Mouse (Mus musculus) liver, embryonic 11.5 days (tissue): ENCODE data around the gene Trpm6. TPM values are rescaled to one million over a fixed set of nuclear protein-coding genes. Genes with fewer than 3 reads are reported as not detected.
"Not testable (repeated sequence)": the region's sequence is repeated elsewhere in the genome, so short reads cannot be mapped to it uniquely, and the experiment has no call there.

Experiments used
- ATAC-seq: fragments of 200-750 bp; cut with Nextera tagmentation; replicated peaks from 2 replicates; pipeline ENCODE4 v1.8.0; 2017; ENCODE audit warnings: moderate number of reproducible peaks, mild to moderate bottlenecking, moderate TSS enrichment, moderate library complexity; ENCODE audit not compliant: low FRiP score
- DNase-seq: peaks from one replicate; pipeline ENCODE4 v3.0.0-alpha.2; 2017; ENCODE audit warnings: low spot score
- H3K27ac ChIP-seq: fragments of 300-500 bp; sonication (generic); 2 replicates; pipeline ENCODE4 v1.5.1; 2014; ENCODE audit warnings: mild to moderate bottlenecking, low read depth, low read length, control low read depth
- H3K27me3 ChIP-seq: fragments of 300-500 bp; sonication (generic); replicated peaks from 2 replicates; pipeline ENCODE4 v1.6.1; 2014; ENCODE audit warnings: low read length, mixed read lengths; ENCODE audit not compliant: control insufficient read depth, insufficient read depth
- H3K36me3 ChIP-seq: fragments of 300-500 bp; sonication (generic); 2 replicates; pipeline ENCODE4 v1.6.1; 2014; ENCODE audit warnings: mild to moderate bottlenecking, low read length, moderate library complexity, mixed read lengths; ENCODE audit not compliant: control insufficient read depth, insufficient read depth
- H3K4me1 ChIP-seq: fragments of 300-500 bp; sonication (generic); replicated peaks from 2 replicates; pipeline ENCODE4 v1.6.1; 2014; ENCODE audit warnings: low read length, mixed read lengths; ENCODE audit not compliant: control insufficient read depth, insufficient read depth
- H3K4me2 ChIP-seq: fragments of 300-500 bp; sonication (generic); 2 replicates; pipeline ENCODE4 v1.6.1; 2014; ENCODE audit warnings: mild to moderate bottlenecking, control low read depth, moderate library complexity
- H3K4me3 ChIP-seq: fragments of 300-500 bp; sonication (generic); 2 replicates; pipeline ENCODE4 v1.5.1; 2014; ENCODE audit warnings: low read depth, low read length, control low read depth
- H3K9ac ChIP-seq: fragments of 300-500 bp; sonication (generic); 2 replicates; pipeline ENCODE4 v1.6.1; 2014; ENCODE audit warnings: low read depth, low read length, control low read depth
- H3K9me3 ChIP-seq: fragments of 300-500 bp; sonication (generic); 2 replicates; pipeline ENCODE4 v1.6.1; 2016; ENCODE audit warnings: low read length, inconsistent platforms, mixed read lengths; ENCODE audit not compliant: control insufficient read depth
- WGBS: fragments of 180-500 bp; shearing (Covaris S2); extraction: QIAGEN DNeasy Blood & Tissue Kit; methylation state at CpG from one replicate; pipeline ENCODE4 v1.1.7; 2014; 5-methylcytosine and 5-hydroxymethylcytosine counted together
- polyA plus RNA-seq: library from polyadenylated mRNA; unstranded; fragments of >200 nt; fragmentation: Nextera tagmentation; extraction: Ambion mirVana; gene quantifications from 2 replicates; pipeline ENCODE4 v1.2.1, GENCODE M21; 2014

Trpm6 gene
- polyA plus RNA-seq: 0.15 TPM in 1 of 2 replicates, not detected in the other

DNA sequence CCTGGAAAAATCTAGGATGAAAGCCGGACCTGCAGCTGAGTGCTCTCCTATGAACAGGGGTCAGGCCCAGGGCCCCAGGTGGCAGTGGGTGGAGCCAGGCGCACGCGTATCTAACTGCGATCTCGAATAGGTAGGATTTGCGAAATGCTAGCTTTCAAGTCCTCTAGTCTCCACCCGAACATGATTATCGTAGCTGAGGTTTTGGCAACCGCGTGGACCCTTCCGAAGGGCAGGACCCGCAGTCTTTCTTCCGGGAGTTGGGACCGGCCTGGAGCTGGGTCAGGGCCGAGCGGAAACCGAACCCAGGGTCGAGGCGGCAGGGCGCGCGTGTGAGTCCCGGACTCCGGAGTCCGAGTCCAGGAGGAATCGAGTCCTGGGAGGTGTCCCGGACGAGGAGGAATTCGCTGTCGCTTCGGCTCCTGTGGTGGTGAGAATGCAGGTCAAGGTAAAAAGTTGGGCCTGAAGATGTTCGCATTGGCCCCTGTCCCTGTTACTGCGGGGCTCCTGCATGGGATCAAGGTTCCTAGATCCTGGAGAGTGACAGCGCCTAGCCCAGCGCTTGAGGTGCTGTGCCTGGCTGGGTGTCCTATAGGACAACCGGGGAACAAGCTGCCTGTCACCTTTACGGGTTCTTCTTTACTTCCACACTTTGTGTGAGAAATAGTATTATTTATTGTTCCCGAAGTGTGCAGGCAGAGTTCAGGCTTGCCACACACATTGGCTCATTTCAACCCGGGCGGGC is at the start of gene Trpm6:
Gene Trpm6 (plus strand): TSS at position 386 of the 742 bp plus-strand sequence.
- 6% methylated on average over 41 of the region's 41 CpGs for WGBS
- 0 out of 2 replicates have a peak, but pooled peaks cover 6% of the 10 kb centered on the region for H3K27me3 ChIP-seq
- H3K9me3 ChIP-seq: no peaks in the 10 kb centered on the region
- DNase-seq (peak; percentile 42), ATAC-seq (no peak)
- H3K9ac ChIP-seq: no peak within 1 kb of the TSS
- H3K4me2 ChIP-seq: peak within 1 kb of the TSS; percentile 75
- H3K27ac ChIP-seq: no peak within 1 kb of the TSS
- H3K36me3 ChIP-seq: no peaks in the 10 kb centered on the region
- H3K4me3 ChIP-seq: peak within 1 kb of the TSS; percentile 44
- no peaks in the 10 kb centered on the region; the same call in 1 of the 2 replicates for H3K4me1 ChIP-seq

DNA sequence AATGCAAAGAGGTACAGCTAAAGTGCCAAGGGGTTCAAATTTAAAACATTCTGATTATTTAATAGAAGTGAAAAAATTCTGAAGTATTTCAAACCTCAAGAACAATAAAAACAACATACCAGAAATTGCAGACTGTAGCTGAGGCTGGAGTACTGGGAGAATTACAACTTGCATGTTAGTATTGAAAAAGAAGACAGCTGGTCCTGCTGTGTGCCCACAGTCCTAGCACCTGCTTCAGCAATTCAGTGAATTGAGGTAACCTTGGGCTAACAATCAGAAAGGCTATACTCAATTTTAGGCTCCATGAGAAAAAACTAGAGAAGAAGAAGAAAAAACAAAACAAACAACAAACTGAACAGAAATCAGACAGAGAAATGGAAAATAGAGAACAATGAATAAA is 41.7 kb upstream of the Trpm6 start:
- no peak for DNase-seq
- ATAC-seq: no peak
- Histone ChIP-seq H3K9me3 (no peaks in the 10 kb centered on the region), H3K4me1 (peaks cover 5% of the 10 kb centered on the region; the same call in 1 of the 2 replicates), H3K4me3 (no peak overlapping the region), H3K4me2 (no peak overlapping the region), H3K9ac (no peak overlapping the region), H3K27ac (no peak overlapping the region), H3K36me3 (peaks cover 2% of the 10 kb centered on the region; the same call in 1 of the 2 replicates), H3K27me3 (no peaks in the 10 kb centered on the region)

- Histone ChIP-seq H3K4me3 (no peak overlapping the region), H3K9ac (no peak overlapping the region), H3K27ac (no peak overlapping the region), H3K27me3 (no peaks in the 10 kb centered on the region), H3K9me3 (no peaks in the 10 kb centered on the region), H3K36me3 (peaks cover 2% of the 10 kb centered on the region; the same call in 1 of the 2 replicates), H3K4me1 (peaks cover 20% of the 10 kb centered on the region; the same call in 1 of the 2 replicates), H3K4me2 (no peak overlapping the region)
- WGBS: 87% methylated on average over 6 of the region's 6 CpGs
- no peak for ATAC-seq
- DNase-seq: no peak
Observed at GRCm38 (mm10) chr19:18710903-18711302, 38.9 kb upstream of the Trpm6 start.

GRCm38 (mm10) chr19:18711589-18711988 is 38.2 kb upstream of the Trpm6 start:
- ATAC-seq (no peak), DNase-seq (no peak)
- Histone ChIP-seq H3K4me3 (no peak overlapping the region), H3K9me3 (no peaks in the 10 kb centered on the region), H3K36me3 (peaks cover 2% of the 10 kb centered on the region; the same call in 1 of the 2 replicates), H3K4me2 (peak overlapping the region; percentile 84), H3K4me1 (peaks cover 20% of the 10 kb centered on the region; the same call in 1 of the 2 replicates), H3K9ac (peak overlapping the region; percentile 87; the same call in 1 of the 2 replicates), H3K27ac (peak overlapping the region; percentile 98), H3K27me3 (no peaks in the 10 kb centered on the region)
- 81% methylated on average over 9 of the region's 9 CpGs for WGBS

- DNase-seq (no peak), ATAC-seq (no peak)
- Histone ChIP-seq H3K27ac (peak overlapping the region; percentile 98), H3K4me1 (peaks cover 20% of the 10 kb centered on the region; the same call in 1 of the 2 replicates), H3K9ac (peak overlapping the region; percentile 87), H3K27me3 (no peaks in the 10 kb centered on the region), H3K4me3 (peak overlapping the region; percentile 97), H3K9me3 (no peaks in the 10 kb centered on the region), H3K4me2 (peak overlapping the region; percentile 84), H3K36me3 (peaks cover 2% of the 10 kb centered on the region; the same call in 1 of the 2 replicates)
- 40% methylated on average over 16 of the region's 16 CpGs for WGBS
Observed at GRCm38 (mm10) chr19:18712153-18712865, 37.5 kb upstream of the Trpm6 start.

- peaks cover 20% of the 10 kb centered on the region; the same call in 1 of the 2 replicates for H3K4me1 ChIP-seq
- H3K27ac ChIP-seq: peak within 1 kb of the TSS; percentile 98
- H3K36me3 ChIP-seq: peaks cover 2% of the 10 kb centered on the region; the same call in 1 of the 2 replicates
- WGBS: under 1% methylated on average over 46 of the region's 49 CpGs
- peak within 1 kb of the TSS; percentile 98 for H3K9ac ChIP-seq
- no peaks in the 10 kb centered on the region for H3K9me3 ChIP-seq
- peak within 1 kb of the TSS; percentile 97 for H3K4me3 ChIP-seq
- peak; percentile 96 for DNase-seq
- peak within 1 kb of the TSS; percentile 84 for H3K4me2 ChIP-seq
- peak; percentile 97 for ATAC-seq
- H3K27me3 ChIP-seq: no peaks in the 10 kb centered on the region
Observed at GRCm38 (mm10) chr19:18712866-18713300, 36.9 kb upstream of the Trpm6 start, which contains the start of gene D030056L22Rik. Gene D030056L22Rik (plus strand): TSS chr19:18713193.

DNA sequence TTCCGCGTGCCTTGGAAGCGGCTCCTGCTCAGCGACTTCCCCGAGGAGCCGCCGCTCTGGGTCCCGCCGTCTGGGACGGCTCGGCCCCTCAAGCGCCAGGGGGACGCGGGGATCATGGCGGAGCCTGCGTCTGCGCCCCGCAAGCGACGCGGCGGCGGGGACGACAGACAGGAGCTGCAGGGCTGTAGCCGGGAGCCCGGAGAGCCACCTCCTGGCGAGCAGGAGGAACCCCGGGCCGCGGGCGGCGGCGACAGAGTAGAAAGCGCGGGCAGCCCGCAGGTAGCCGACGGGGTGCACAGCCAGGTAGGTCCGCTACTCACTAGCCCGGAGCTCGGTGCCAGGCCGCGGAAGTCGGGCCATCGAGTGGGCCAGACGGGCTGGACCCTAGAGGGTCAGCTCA is 36.4 kb upstream of the Trpm6 start:
- H3K27ac ChIP-seq: peak overlapping the region; percentile 98
- peak overlapping the region; percentile 97 for H3K4me3 ChIP-seq
- not testable (repeated sequence) for H3K9me3 ChIP-seq, H3K27me3 ChIP-seq, H3K36me3 ChIP-seq
- peak; percentile 57 for DNase-seq
- under 1% methylated on average over 41 of the region's 46 CpGs for WGBS
- peak overlapping the region; percentile 61 for H3K4me2 ChIP-seq
- peak overlapping the region; percentile 98 for H3K9ac ChIP-seq
- peaks cover 20% of the 10 kb centered on the region; the same call in 1 of the 2 replicates for H3K4me1 ChIP-seq
- ATAC-seq: peak; percentile 48

DNA sequence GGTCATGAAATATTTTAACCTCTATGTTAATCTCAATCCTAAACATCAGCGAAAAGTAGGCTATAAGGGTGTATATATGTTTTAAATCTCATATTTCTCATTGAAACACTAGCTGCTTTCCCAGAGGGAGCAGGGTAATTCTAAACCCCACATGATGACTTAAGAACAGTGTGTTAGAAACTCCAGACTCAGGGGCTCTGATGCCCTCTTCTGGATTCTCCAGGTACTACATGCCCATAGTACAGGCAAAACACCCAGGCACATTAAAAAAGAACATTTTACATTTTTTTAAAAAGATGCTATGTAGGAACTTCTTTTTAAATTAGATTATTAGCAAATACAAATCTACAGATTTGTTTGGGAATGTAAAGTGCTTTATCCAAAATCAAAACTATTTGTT is 33.4 kb upstream of the Trpm6 start:
- no peak overlapping the region for H3K27ac ChIP-seq
- 32% methylated on average over 1 of the region's 1 CpGs for WGBS
- no peak overlapping the region for H3K4me2 ChIP-seq
- peaks cover 20% of the 10 kb centered on the region; the same call in 1 of the 2 replicates for H3K4me1 ChIP-seq
- no peaks in the 10 kb centered on the region for H3K27me3 ChIP-seq
- no peak for DNase-seq
- H3K9me3 ChIP-seq: no peaks in the 10 kb centered on the region
- H3K9ac ChIP-seq: no peak overlapping the region
- no peak overlapping the region for H3K4me3 ChIP-seq
- ATAC-seq: no peak
- peaks cover 9% of the 10 kb centered on the region; the same call in 1 of the 2 replicates for H3K36me3 ChIP-seq
